Mouse (Mus musculus) neural tube, embryonic 12.5 days (tissue): Measurements from ENCODE around the gene Gm11565. TPM values are rescaled to one million over a fixed set of nuclear protein-coding genes. Genes with fewer than 3 reads are reported as not detected.
"Not testable (repeated sequence)": the region's sequence is repeated elsewhere in the genome, so short reads cannot be mapped to it uniquely, and the experiment has no call there.

Experiments
- ATAC-seq: fragments of 200-750 bp; cut with Nextera tagmentation; 2 replicates; pipeline ENCODE4 v1.8.0; 2017; ENCODE audit warnings: low read depth, mild to moderate bottlenecking, moderate TSS enrichment, moderate library complexity; ENCODE audit not compliant: low FRiP score
- H3K27ac ChIP-seq: fragments of 300-500 bp; sonication (generic); 2 replicates; pipeline ENCODE4 v1.5.1; 2016
- H3K27me3 ChIP-seq: fragments of 300-500 bp; sonication (generic); replicated peaks from 2 replicates; pipeline ENCODE4 v1.6.1; 2016; ENCODE audit warnings: mild to moderate bottlenecking
- H3K36me3 ChIP-seq: fragments of 300-500 bp; sonication (generic); 2 replicates; pipeline ENCODE4 v1.6.1; 2016; ENCODE audit warnings: mild to moderate bottlenecking
- H3K4me1 ChIP-seq: fragments of 300-500 bp; sonication (generic); 2 replicates; pipeline ENCODE4 v1.6.1; 2016
- H3K4me2 ChIP-seq: fragments of 300-500 bp; sonication (generic); replicated peaks from 2 replicates; pipeline ENCODE4 v1.6.1; 2016; ENCODE audit warnings: mild to moderate bottlenecking
- H3K4me3 ChIP-seq: fragments of 300-500 bp; sonication (generic); 2 replicates; pipeline ENCODE4 v1.5.1; 2016
- H3K9ac ChIP-seq: fragments of 300-500 bp; sonication (generic); 2 replicates; pipeline ENCODE4 v1.6.1; 2016; ENCODE audit warnings: mild to moderate bottlenecking
- H3K9me3 ChIP-seq: fragments of 300-500 bp; sonication (generic); 2 replicates; pipeline ENCODE4 v1.6.1; 2016; ENCODE audit warnings: mild to moderate bottlenecking
- WGBS: fragments of 180-500 bp; shearing (Covaris S2); methylation state at CpG from one replicate; pipeline ENCODE4 v1.1.7; 2016; 5-methylcytosine and 5-hydroxymethylcytosine counted together
- polyA plus RNA-seq: library from polyadenylated mRNA; unstranded; fragments of >200 nt; fragmentation: Nextera tagmentation; extraction: Ambion mirVana; gene quantifications from 2 replicates; pipeline ENCODE4 v1.2.1, GENCODE M21; 2016

Gene Gm11565
- not detected in 2 replicates for polyA plus RNA-seq

- ATAC-seq: no peak
- no peak within 1 kb of the TSS for H3K4me2 ChIP-seq
- WGBS: 92% methylated on average over 3 of the region's 3 CpGs
- H3K27ac ChIP-seq: no peak within 1 kb of the TSS
- no peaks in the 10 kb centered on the region for H3K9me3 ChIP-seq
- H3K27me3 ChIP-seq: no peaks in the 10 kb centered on the region
- H3K4me1 ChIP-seq: no peaks in the 10 kb centered on the region
- no peak within 1 kb of the TSS for H3K4me3 ChIP-seq
- H3K9ac ChIP-seq: no peak within 1 kb of the TSS
- H3K36me3 ChIP-seq: no peaks in the 10 kb centered on the region
These were observed at the start of gene Gm11565 for GRCm38 (mm10) chr11:99914451-99914850. TSS of gene Gm11565 (plus strand) at chr11:99914751.

DNA sequence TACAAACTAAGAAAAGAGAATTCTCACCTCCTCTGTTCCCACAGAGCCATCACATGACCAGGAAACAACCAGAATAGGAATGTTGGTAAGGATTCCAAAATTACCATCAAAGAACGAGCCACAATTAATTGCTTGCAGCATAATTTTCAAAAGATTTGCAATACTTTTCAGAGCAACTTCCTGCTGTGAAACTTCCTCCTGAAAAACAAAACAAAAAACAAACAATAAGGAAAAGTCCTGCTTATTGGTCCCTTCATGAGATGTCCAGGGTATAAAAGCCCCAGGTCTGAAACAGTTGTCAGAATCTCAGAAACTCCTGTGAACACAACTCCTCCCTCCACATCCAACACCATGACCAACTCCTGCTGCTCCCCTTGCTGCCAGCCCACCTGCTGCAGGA lies 41.5 kb upstream of the Gm11565 start, which contains the start of gene Krtap9-1:
Gene Krtap9-1, plus strand, starts transcription at position 301 of the 400 bp plus-strand sequence.
- not testable (repeated sequence) for H3K4me2 ChIP-seq, H3K4me1 ChIP-seq, H3K27ac ChIP-seq, H3K36me3 ChIP-seq, H3K27me3 ChIP-seq, H3K9me3 ChIP-seq, ATAC-seq, H3K9ac ChIP-seq, H3K4me3 ChIP-seq
- WGBS: 83% methylated on average over 1 of the region's 1 CpGs

- not testable (repeated sequence) for H3K4me3 ChIP-seq, H3K9ac ChIP-seq, H3K4me2 ChIP-seq, H3K9me3 ChIP-seq, H3K27ac ChIP-seq, H3K27me3 ChIP-seq, H3K4me1 ChIP-seq, H3K36me3 ChIP-seq, ATAC-seq
- 47% methylated on average over 1 of the region's 1 CpGs for WGBS
These were observed 35.7 kb upstream of the Gm11565 start, which contains the start of gene Gm11567 for GRCm38 (mm10) chr11:99878887-99879286. TSS of gene Gm11567 (plus strand) at chr11:99879187.

DNA sequence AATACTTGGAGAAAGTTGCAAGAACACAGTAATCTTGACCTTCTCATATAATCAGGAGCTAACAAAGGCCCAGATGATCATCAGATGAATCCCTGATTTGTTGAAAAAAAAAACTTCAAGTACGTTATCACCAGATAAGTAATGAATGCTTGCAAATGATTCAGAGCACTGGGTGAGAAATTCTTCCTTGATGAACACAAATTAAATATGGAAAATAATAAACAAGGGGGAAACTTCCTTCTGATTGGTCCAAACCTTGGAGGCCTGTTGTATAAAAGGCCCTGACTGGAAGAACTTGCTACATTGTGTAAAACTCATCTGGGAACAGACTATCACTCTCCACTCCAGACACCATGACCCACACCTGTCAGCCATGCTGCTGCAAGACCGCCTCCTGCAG lies 6.9 kb upstream of the Gm11565 start, which contains the start of gene Krtap31-1:
Gene Krtap31-1, plus strand, starts transcription at position 301 of the 400 bp plus-strand sequence.
- H3K27me3 ChIP-seq: no peaks in the 10 kb centered on the region
- H3K27ac ChIP-seq: no peak within 1 kb of the TSS
- H3K9me3 ChIP-seq: no peaks in the 10 kb centered on the region
- no peak within 1 kb of the TSS for H3K4me3 ChIP-seq
- ATAC-seq: no peak
- no peaks in the 10 kb centered on the region for H3K36me3 ChIP-seq
- H3K9ac ChIP-seq: no peak within 1 kb of the TSS
- H3K4me1 ChIP-seq: no peaks in the 10 kb centered on the region
- H3K4me2 ChIP-seq: no peak within 1 kb of the TSS
- WGBS: 92% methylated on average over 2 of the region's 2 CpGs

DNA sequence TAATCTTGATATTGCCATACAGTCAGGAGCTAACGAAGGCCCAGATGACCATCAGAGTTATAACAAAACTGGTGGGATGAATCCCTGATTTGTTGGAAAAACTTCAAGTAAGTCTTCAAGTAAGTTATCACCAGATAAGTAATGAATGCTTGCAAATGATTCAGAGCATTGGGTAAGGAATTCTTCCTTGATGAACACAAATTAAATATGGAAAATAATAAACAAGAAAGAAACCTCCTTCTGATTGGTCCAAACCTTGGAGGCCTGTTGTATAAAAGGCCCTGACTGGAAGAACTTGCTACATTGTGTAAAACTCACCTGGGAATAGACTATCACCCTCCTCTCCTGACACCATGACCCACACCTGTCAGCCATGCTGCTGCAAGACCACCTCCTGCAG lies 21.4 kb downstream of the Gm11565 start, which contains the start of gene Krtap31-2:
Gene Krtap31-2, plus strand, starts transcription at position 301 of the 400 bp plus-strand sequence.
- Histone ChIP-seq H3K9ac (no peak within 1 kb of the TSS), H3K4me3 (no peak within 1 kb of the TSS), H3K4me2 (no peak within 1 kb of the TSS), H3K27ac (no peak within 1 kb of the TSS), H3K27me3 (no peaks in the 10 kb centered on the region), H3K4me1 (no peaks in the 10 kb centered on the region), H3K9me3 (no peaks in the 10 kb centered on the region), H3K36me3 (no peaks in the 10 kb centered on the region)
- ATAC-seq: no peak
- WGBS: 98% methylated on average over 1 of the region's 1 CpGs

- ATAC-seq: no peak
- no peak overlapping the region for H3K9ac ChIP-seq
- H3K27ac ChIP-seq: no peak overlapping the region
- H3K4me1 ChIP-seq: no peaks in the 10 kb centered on the region
- H3K36me3 ChIP-seq: no peaks in the 10 kb centered on the region
- H3K9me3 ChIP-seq: no peaks in the 10 kb centered on the region
- no peak overlapping the region for H3K4me3 ChIP-seq
- no peaks in the 10 kb centered on the region for H3K27me3 ChIP-seq
- 85% methylated on average over 9 of the region's 9 CpGs for WGBS
- H3K4me2 ChIP-seq: no peak overlapping the region
These were observed 23.3 kb downstream of the Gm11565 start for GRCm38 (mm10) chr11:99937751-99938264.

DNA sequence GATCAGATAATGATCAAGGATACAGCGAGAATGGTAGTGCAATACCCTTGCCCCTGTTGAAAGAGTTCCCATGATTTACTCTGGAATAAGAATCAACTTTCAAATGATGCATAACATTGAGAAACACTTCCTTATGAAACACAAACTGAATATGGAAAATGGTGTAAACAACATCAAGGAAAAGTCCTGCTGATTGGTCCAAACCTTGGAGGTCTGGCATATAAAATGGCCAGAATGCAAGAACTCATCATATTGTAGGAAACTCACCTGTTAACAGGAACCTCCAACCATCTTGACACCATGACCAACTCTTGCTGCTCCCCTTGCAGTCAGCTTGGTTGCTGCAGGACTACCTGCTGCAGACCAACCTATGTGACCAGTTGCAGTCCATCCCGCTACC lies 33.6 kb downstream of the Gm11565 start, which contains the start of gene Krtap9-5:
Gene Krtap9-5, plus strand, starts transcription at position 301 of the 400 bp plus-strand sequence.
- H3K4me2 ChIP-seq: no peak within 1 kb of the TSS
- no peaks in the 10 kb centered on the region for H3K4me1 ChIP-seq
- no peak within 1 kb of the TSS for H3K27ac ChIP-seq
- no peak for ATAC-seq
- no peak within 1 kb of the TSS for H3K4me3 ChIP-seq
- H3K27me3 ChIP-seq: no peaks in the 10 kb centered on the region
- WGBS: 91% methylated on average over 2 of the region's 2 CpGs
- no peaks in the 10 kb centered on the region for H3K36me3 ChIP-seq
- no peaks in the 10 kb centered on the region for H3K9me3 ChIP-seq
- H3K9ac ChIP-seq: no peak within 1 kb of the TSS

GRCm38 (mm10) chr11:99964213-99964612 lies 49.7 kb downstream of the Gm11565 start:
- Histone ChIP-seq H3K36me3 (no peaks in the 10 kb centered on the region), H3K27ac (no peak overlapping the region), H3K4me3 (no peak overlapping the region), H3K4me2 (no peak overlapping the region), H3K4me1 (no peaks in the 10 kb centered on the region), H3K9me3 (no peaks in the 10 kb centered on the region), H3K27me3 (no peaks in the 10 kb centered on the region), H3K9ac (no peak overlapping the region)
- WGBS: 43% methylated on average over 6 of the region's 6 CpGs
- ATAC-seq: no peak

Other genes with a start within 250 kb of the Gm11565 start
- gene Krtap4-6, start 248.8 kb upstream of the Gm11565 start, polyA plus RNA-seq: not detected in 2 replicates
- gene Gm14190, start 224.0 kb upstream of the Gm11565 start, polyA plus RNA-seq: not detected in 2 replicates
- not detected in 2 replicates for gene Gm14180, start 180.5 kb upstream of the Gm11565 start, polyA plus RNA-seq
- gene Gm11595, start 141.8 kb upstream of the Gm11565 start, polyA plus RNA-seq: not detected in 2 replicates
- not detected in 2 replicates for gene Krtap4-8, start 134.0 kb upstream of the Gm11565 start, polyA plus RNA-seq
- not detected in 2 replicates for gene Krtap4-9, start 129.6 kb upstream of the Gm11565 start, polyA plus RNA-seq
- not detected in 2 replicates for gene Gm11596, start 121.3 kb upstream of the Gm11565 start, polyA plus RNA-seq
- gene Gm11569, start 115.8 kb upstream of the Gm11565 start, polyA plus RNA-seq: not detected in 2 replicates
- not detected in 2 replicates for gene Gm11554, start 110.3 kb upstream of the Gm11565 start, polyA plus RNA-seq
- gene Krtap4-13, start 104.9 kb upstream of the Gm11565 start, polyA plus RNA-seq: not detected in 2 replicates
- gene Gm11564, start 99.1 kb upstream of the Gm11565 start, polyA plus RNA-seq: not detected in 2 replicates
- gene 2300003K06Rik, start 76.7 kb upstream of the Gm11565 start, polyA plus RNA-seq: not detected in 2 replicates
- not detected in 2 replicates for gene Krtap4-16, start 63.1 kb upstream of the Gm11565 start, polyA plus RNA-seq
- not detected in 2 replicates for gene Gm11568, start 56.8 kb upstream of the Gm11565 start, polyA plus RNA-seq
- gene Gm11559, start 50.3 kb upstream of the Gm11565 start, polyA plus RNA-seq: not detected in 2 replicates
- gene Krtap9-1, start 41.4 kb upstream of the Gm11565 start, polyA plus RNA-seq: not detected in 2 replicates
- not detected in 2 replicates for gene Gm11567, start 35.6 kb upstream of the Gm11565 start, polyA plus RNA-seq
- not detected in 2 replicates for gene Krtap31-1, start 6.8 kb upstream of the Gm11565 start, polyA plus RNA-seq
- gene Krtap31-2, start 21.5 kb downstream of the Gm11565 start, polyA plus RNA-seq: not detected in 2 replicates
- gene Krtap9-5, start 33.7 kb downstream of the Gm11565 start, polyA plus RNA-seq: not detected in 2 replicates
- not detected in 2 replicates for gene Krtap29-1, start 64.3 kb downstream of the Gm11565 start, polyA plus RNA-seq
- gene Krtap16-1, start 71.8 kb downstream of the Gm11565 start, polyA plus RNA-seq: 0.14 TPM in 1 of 2 replicates, not detected in the other
- 0.37 TPM in 1 of 2 replicates, not detected in the other for gene Krtap17-1, start 79.2 kb downstream of the Gm11565 start, polyA plus RNA-seq
- not detected in 2 replicates for gene Krt33a, start 101.5 kb downstream of the Gm11565 start, polyA plus RNA-seq
- not detected in 2 replicates for gene Krt33b, start 115.1 kb downstream of the Gm11565 start, polyA plus RNA-seq
- gene Krt34, start 126.8 kb downstream of the Gm11565 start, polyA plus RNA-seq: not detected in 2 replicates
- not detected in 2 replicates for gene Krt31, start 135.8 kb downstream of the Gm11565 start, polyA plus RNA-seq
- not detected in 2 replicates for gene Krt32, start 173.5 kb downstream of the Gm11565 start, polyA plus RNA-seq
- gene Krt35, start 181.5 kb downstream of the Gm11565 start, polyA plus RNA-seq: not detected in 2 replicates
- gene Krt36, start 190.9 kb downstream of the Gm11565 start, polyA plus RNA-seq: not detected in 2 replicates
- gene Krt13, start 206.8 kb downstream of the Gm11565 start, polyA plus RNA-seq: 0.23 and 0.52 TPM in 2 replicates
- gene Krt15, start 221.2 kb downstream of the Gm11565 start, polyA plus RNA-seq: 8.0 and 8.5 TPM in 2 replicates
- 3.4 and 3.7 TPM in 2 replicates for gene Krt19, start 233.9 kb downstream of the Gm11565 start, polyA plus RNA-seq